Mouse (Mus musculus) liver, embryonic 16.5 days (tissue): ENCODE measurements around the gene Serpinb6a. TPM values are rescaled to one million over a fixed set of nuclear protein-coding genes. Genes with fewer than 3 reads are reported as not detected.
"Not testable (repeated sequence)": the region's sequence is repeated elsewhere in the genome, so short reads cannot be mapped to it uniquely, and the experiment has no call there.

ENCODE experiments used
- ATAC-seq: fragments of 200-750 bp; cut with Nextera tagmentation; 2 replicates; pipeline ENCODE4 v1.8.0; 2017; ENCODE audit warnings: low read depth, mild to moderate bottlenecking, moderate number of reproducible peaks, moderate library complexity
- H3K27ac ChIP-seq: fragments of 300-500 bp; sonication (generic); 2 replicates; pipeline ENCODE4 v1.5.1; 2014; ENCODE audit warnings: mild to moderate bottlenecking, low read length
- H3K27me3 ChIP-seq: fragments of 300-500 bp; sonication (generic); 2 replicates; pipeline ENCODE4 v1.6.1; 2014; ENCODE audit warnings: low read depth, low read length, mixed read lengths; ENCODE audit not compliant: control insufficient read depth, insufficient read depth
- H3K36me3 ChIP-seq: fragments of 300-500 bp; sonication (generic); 2 replicates; pipeline ENCODE4 v1.6.1; 2014; ENCODE audit warnings: mild to moderate bottlenecking; ENCODE audit not compliant: control insufficient read depth, insufficient read depth
- H3K4me1 ChIP-seq: fragments of 300-500 bp; sonication (generic); 2 replicates; pipeline ENCODE4 v1.6.1; 2014; ENCODE audit warnings: low read depth, low read length, mixed read lengths; ENCODE audit not compliant: control insufficient read depth
- H3K4me2 ChIP-seq: fragments of 300-500 bp; sonication (generic); 2 replicates; pipeline ENCODE4 v1.6.1; 2014; ENCODE audit warnings: low read depth, low read length, mixed read lengths
- H3K4me3 ChIP-seq: fragments of 300-500 bp; sonication (generic); 2 replicates; pipeline ENCODE4 v1.5.1; 2014; ENCODE audit warnings: low read depth, mild to moderate bottlenecking, low read length
- H3K9ac ChIP-seq: fragments of 300-500 bp; sonication (generic); 2 replicates; pipeline ENCODE4 v1.6.1; 2014; ENCODE audit warnings: low read depth, low read length
- H3K9me3 ChIP-seq: fragments of 300-500 bp; sonication (generic); replicated peaks from 2 replicates; pipeline ENCODE4 v1.6.1; 2016; ENCODE audit warnings: low read length; ENCODE audit not compliant: control insufficient read depth
- WGBS: fragments of 180-500 bp; shearing (Covaris S2); extraction: QIAGEN DNeasy Blood & Tissue Kit; methylation state at CpG from one replicate; pipeline ENCODE4 v1.1.7; 2014; ENCODE audit not compliant: insufficient replicate concordance; 5-methylcytosine and 5-hydroxymethylcytosine counted together
- polyA plus RNA-seq: library from polyadenylated mRNA; unstranded; fragments of >200 nt; fragmentation: Nextera tagmentation; extraction: Ambion mirVana; gene quantifications from 2 replicates; pipeline ENCODE4 v1.2.1, GENCODE M21; 2015

Serpinb6a gene
- polyA plus RNA-seq, 1 experiment from 2014 or later, result 17.2 TPM

- H3K9me3 ChIP-seq, H3K36me3 ChIP-seq, ATAC-seq, H3K27me3 ChIP-seq, H3K9ac ChIP-seq, H3K4me2 ChIP-seq, H3K4me3 ChIP-seq, H3K4me1 ChIP-seq, H3K27ac ChIP-seq: not testable (repeated sequence)
Measured at GRCm38 (mm10) chr13:33937587-33937986, 65.0 kb downstream of the Serpinb6a start.

- no peak overlapping the region for H3K4me3 ChIP-seq
- H3K9ac ChIP-seq, result no peak overlapping the region
- H3K9me3 ChIP-seq, result no peaks in the 10 kb centered on the region
- H3K27me3 ChIP-seq, result peaks cover 3% of the 10 kb centered on the region; the same call in 1 of the 2 replicates
- no peak overlapping the region for H3K27ac ChIP-seq
- 66% methylated on average over 5 of the region's 5 CpGs for WGBS
- no peaks in the 10 kb centered on the region for H3K4me1 ChIP-seq
- H3K36me3 ChIP-seq, result no peaks in the 10 kb centered on the region
- H3K4me2 ChIP-seq, result no peak overlapping the region
- ATAC-seq, result no peak
Measured at GRCm38 (mm10) chr13:33937151-33937550, 65.4 kb downstream of the Serpinb6a start.

- peak; percentile 19; the same call in 1 of the 2 replicates for ATAC-seq
- Histone ChIP-seq H3K9ac (peak overlapping the region; percentile 47), H3K27ac (no peak overlapping the region)
Measured at GRCm38 (mm10) chr13:33935465-33936181, 67.0 kb downstream of the Serpinb6a start.

GRCm38 (mm10) chr13:33934743-33935142, 67.9 kb downstream of the Serpinb6a start:
- 45% methylated on average over 6 of the region's 6 CpGs for WGBS
- Histone ChIP-seq H3K9ac (no peak overlapping the region), H3K27me3 (peaks cover 3% of the 10 kb centered on the region; the same call in 1 of the 2 replicates), H3K4me3 (0 out of 2 replicates have a peak overlapping the region, but pooled peaks have one; percentile 61), H3K4me1 (no peaks in the 10 kb centered on the region), H3K36me3 (no peaks in the 10 kb centered on the region), H3K27ac (no peak overlapping the region), H3K4me2 (no peak overlapping the region), H3K9me3 (no peaks in the 10 kb centered on the region)
- no peak for ATAC-seq

More at GRCm38 (mm10) chr13:33935465-33936181, 67.0 kb downstream of the Serpinb6a start:
- H3K4me3 ChIP-seq, result peak overlapping the region; percentile 61
- H3K36me3 ChIP-seq, result no peaks in the 10 kb centered on the region
- no peaks in the 10 kb centered on the region for H3K4me1 ChIP-seq
- WGBS, result 1% methylated on average over 44 of the region's 44 CpGs
- no peaks in the 10 kb centered on the region for H3K9me3 ChIP-seq
- H3K4me2 ChIP-seq, result peak overlapping the region; percentile 65
- H3K27me3 ChIP-seq, result peaks cover 3% of the 10 kb centered on the region; the same call in 1 of the 2 replicates

DNA sequence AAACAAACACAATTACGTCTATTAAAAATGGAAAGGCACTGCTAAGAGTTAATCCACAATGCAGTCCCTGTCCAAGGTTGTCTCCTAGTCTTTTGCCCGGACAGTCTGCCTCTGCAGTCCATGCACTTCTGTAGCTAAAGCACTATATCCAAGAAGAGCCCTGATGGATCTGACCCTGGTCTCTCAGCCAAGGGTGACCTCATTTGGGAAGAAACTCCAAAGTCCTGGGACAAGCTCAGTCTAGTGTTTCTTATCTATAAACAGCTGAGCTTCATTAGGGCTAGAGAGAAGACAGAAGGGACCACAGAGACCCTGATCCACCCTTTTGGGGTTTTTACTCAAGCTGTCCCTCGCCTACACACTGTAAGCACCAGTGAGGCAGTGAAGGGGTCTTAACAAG, 71.7 kb downstream of the Serpinb6a start:
- no peak overlapping the region for H3K9ac ChIP-seq
- H3K4me3 ChIP-seq, result no peak overlapping the region
- WGBS, result 52% methylated on average over 3 of the region's 3 CpGs
- no peak for ATAC-seq
- H3K36me3 ChIP-seq, result no peaks in the 10 kb centered on the region
- no peak overlapping the region for H3K27ac ChIP-seq
- H3K9me3 ChIP-seq, result no peaks in the 10 kb centered on the region
- H3K4me1 ChIP-seq, result no peaks in the 10 kb centered on the region
- H3K27me3 ChIP-seq, result peaks cover 3% of the 10 kb centered on the region; the same call in 1 of the 2 replicates
- H3K4me2 ChIP-seq, result no peak overlapping the region

DNA sequence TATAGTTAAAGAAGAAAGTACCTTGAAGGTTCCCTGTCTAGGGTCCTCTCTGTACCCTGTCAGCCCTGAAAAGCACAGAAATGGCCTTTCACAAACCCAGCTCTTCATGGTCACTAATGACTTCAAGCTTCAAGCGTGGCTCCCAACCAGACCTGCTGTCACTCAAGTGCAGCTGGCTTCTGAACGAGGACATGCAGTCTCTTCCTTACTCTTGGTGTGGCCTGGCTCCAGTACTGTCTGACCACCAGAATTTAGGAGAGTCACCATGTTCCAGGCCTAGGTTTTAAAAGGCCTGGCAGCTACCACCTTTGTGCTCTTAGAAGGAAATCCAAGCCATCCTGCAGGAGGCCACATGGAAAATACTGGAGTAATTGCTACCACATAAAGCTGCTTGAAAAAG, 72.3 kb downstream of the Serpinb6a start:
- Histone ChIP-seq H3K4me1 (no peaks in the 10 kb centered on the region), H3K4me2 (no peak overlapping the region), H3K9me3 (no peaks in the 10 kb centered on the region), H3K4me3 (no peak overlapping the region), H3K27me3 (peaks cover under 1% of the 10 kb centered on the region; the same call in 1 of the 2 replicates), H3K9ac (no peak overlapping the region), H3K27ac (no peak overlapping the region), H3K36me3 (no peaks in the 10 kb centered on the region)
- 63% methylated on average over 2 of the region's 2 CpGs for WGBS
- no peak for ATAC-seq

GRCm38 (mm10) chr13:33921699-33922098, 80.9 kb downstream of the Serpinb6a start:
- no peak for ATAC-seq
- WGBS, result 68% methylated on average over 5 of the region's 5 CpGs
- no peaks in the 10 kb centered on the region for H3K4me1 ChIP-seq

DNA sequence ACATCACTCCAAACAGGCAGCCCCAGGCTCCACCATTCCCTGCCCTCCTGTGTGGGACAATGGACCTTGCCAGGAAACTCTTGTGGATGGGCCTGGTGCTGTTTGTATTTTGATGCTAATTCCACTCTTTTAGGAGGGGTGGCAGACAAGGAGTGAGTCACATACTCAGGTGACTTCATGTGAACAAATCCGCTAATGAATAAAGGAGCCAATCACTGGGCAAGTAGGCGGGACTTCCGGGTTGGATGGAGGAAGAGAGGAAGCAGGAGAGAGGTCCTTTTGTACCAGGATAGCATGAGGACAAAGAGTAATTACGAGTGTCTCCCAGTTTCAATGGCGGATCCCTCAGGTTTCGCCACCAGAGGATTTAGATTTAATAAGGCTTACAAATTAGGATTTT, 81.6 kb downstream of the Serpinb6a start:
- Histone ChIP-seq H3K9me3 (no peaks in the 10 kb centered on the region), H3K36me3 (no peaks in the 10 kb centered on the region), H3K4me2 (no peak overlapping the region), H3K4me3 (no peak overlapping the region), H3K27me3 (no peaks in the 10 kb centered on the region), H3K9ac (no peak overlapping the region), H3K27ac (no peak overlapping the region), H3K4me1 (no peaks in the 10 kb centered on the region)
- 77% methylated on average over 6 of the region's 6 CpGs for WGBS
- no peak for ATAC-seq

More at GRCm38 (mm10) chr13:33921699-33922098, 80.9 kb downstream of the Serpinb6a start:
- no peak overlapping the region for H3K4me3 ChIP-seq
- H3K9ac ChIP-seq, result no peak overlapping the region
- H3K4me2 ChIP-seq, result no peak overlapping the region
- no peaks in the 10 kb centered on the region for H3K9me3 ChIP-seq
- no peaks in the 10 kb centered on the region for H3K36me3 ChIP-seq
- no peaks in the 10 kb centered on the region for H3K27me3 ChIP-seq
- no peak overlapping the region for H3K27ac ChIP-seq

GRCm38 (mm10) chr13:33906821-33907220, 95.8 kb downstream of the Serpinb6a start:
- no peak for ATAC-seq
- H3K9ac ChIP-seq, result no peak overlapping the region
- WGBS, result 43% methylated on average over 3 of the region's 3 CpGs

More at GRCm38 (mm10) chr13:33906821-33907220, 95.8 kb downstream of the Serpinb6a start:
- Histone ChIP-seq H3K27me3 (no peaks in the 10 kb centered on the region), H3K4me1 (no peaks in the 10 kb centered on the region), H3K27ac (no peak overlapping the region), H3K36me3 (no peaks in the 10 kb centered on the region), H3K9me3 (no peaks in the 10 kb centered on the region), H3K4me2 (no peak overlapping the region), H3K4me3 (no peak overlapping the region)
